Mouse (Mus musculus) embryonic facial prominence, embryonic 10.5 days (tissue): Measurements from ENCODE around the gene 4930535I16Rik. TPM values are rescaled to one million over a fixed set of nuclear protein-coding genes. Genes with fewer than 3 reads are reported as not detected.
"Not testable (repeated sequence)": the region's sequence is repeated elsewhere in the genome, so short reads cannot be mapped to it uniquely, and the experiment has no call there.

Source experiments
- DNase-seq: peaks from one replicate; pipeline ENCODE4 v3.0.0-alpha.2; 2017; ENCODE audit warnings: low spot score
- H3K27ac ChIP-seq: fragments of 300-500 bp; sonication (generic); replicated peaks from 2 replicates; pipeline ENCODE4 v1.5.1; 2016; ENCODE audit warnings: mild to moderate bottlenecking
- H3K27me3 ChIP-seq: fragments of 300-500 bp; sonication (generic); replicated peaks from 2 replicates; pipeline ENCODE4 v1.6.1; 2016; ENCODE audit warnings: low read depth, mild to moderate bottlenecking; ENCODE audit not compliant: poor library complexity, severe bottlenecking
- H3K36me3 ChIP-seq: fragments of 300-500 bp; sonication (generic); replicated peaks from 2 replicates; pipeline ENCODE4 v1.6.1; 2016; ENCODE audit warnings: mild to moderate bottlenecking, moderate library complexity
- H3K4me1 ChIP-seq: fragments of 300-500 bp; sonication (generic); 2 replicates; pipeline ENCODE4 v1.6.1; 2016
- H3K4me3 ChIP-seq: fragments of 300-500 bp; sonication (generic); 2 replicates; pipeline ENCODE4 v1.5.1; 2016; ENCODE audit warnings: mild to moderate bottlenecking, moderate library complexity
- H3K9me3 ChIP-seq: fragments of 300-500 bp; sonication (generic); 2 replicates; pipeline ENCODE4 v1.6.1; 2016; ENCODE audit warnings: mild to moderate bottlenecking
- WGBS: fragments of 180-500 bp; shearing (Covaris S2); methylation state at CpG from one replicate; pipeline ENCODE4 v1.1.7; 2016; 5-methylcytosine and 5-hydroxymethylcytosine counted together
- polyA plus RNA-seq: library from polyadenylated mRNA; unstranded; fragments of >200 nt; fragmentation: Nextera tagmentation; extraction: Ambion mirVana; gene quantifications from 2 replicates; pipeline ENCODE4 v1.2.1, GENCODE M21; 2016

The 4930535I16Rik gene
- polyA plus RNA-seq = not detected in 2 replicates

DNA sequence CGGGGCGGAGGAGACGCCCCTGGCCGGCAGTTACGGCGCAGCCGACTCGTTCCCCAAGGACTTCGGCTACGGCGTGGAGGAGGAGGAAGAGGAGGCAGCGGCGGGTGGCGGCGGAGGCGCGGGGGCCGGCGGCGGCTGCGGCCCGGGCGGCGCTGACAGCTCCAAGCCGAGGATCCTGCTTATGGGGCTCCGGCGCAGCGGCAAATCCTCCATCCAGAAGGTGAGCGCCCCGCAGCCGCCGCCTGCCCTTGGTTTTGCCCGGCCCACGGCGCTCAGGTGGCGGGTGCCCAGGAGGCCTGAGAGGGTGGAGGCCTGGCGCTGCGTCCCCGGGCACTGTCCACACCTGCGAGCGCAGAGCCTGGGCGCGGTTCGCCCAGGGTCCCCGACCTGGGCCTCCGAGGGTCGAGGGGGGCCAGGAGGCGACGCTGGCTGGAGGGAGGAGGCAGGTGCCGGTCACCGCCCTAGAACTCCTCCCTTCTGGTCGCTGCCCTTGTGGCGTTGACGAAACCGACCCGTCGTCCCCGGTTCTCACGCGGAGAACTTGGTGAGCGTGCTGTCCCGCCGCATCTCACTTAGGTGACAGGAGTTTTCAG is at the start of gene 4930535I16Rik:
Gene 4930535I16Rik (minus strand): TSS at position 475 of the 593 bp plus-strand sequence.
- H3K36me3 ChIP-seq = peaks cover 42% of the 10 kb centered on the region
- no peak for DNase-seq
- H3K27me3 ChIP-seq = no peaks in the 10 kb centered on the region
- peak within 1 kb of the TSS; percentile 92 for H3K27ac ChIP-seq
- H3K4me3 ChIP-seq = peak within 1 kb of the TSS; percentile 98
- WGBS = under 1% methylated on average over 62 of the region's 63 CpGs
- peaks cover 23% of the 10 kb centered on the region for H3K4me1 ChIP-seq
- H3K9me3 ChIP-seq = no peaks in the 10 kb centered on the region

DNA sequence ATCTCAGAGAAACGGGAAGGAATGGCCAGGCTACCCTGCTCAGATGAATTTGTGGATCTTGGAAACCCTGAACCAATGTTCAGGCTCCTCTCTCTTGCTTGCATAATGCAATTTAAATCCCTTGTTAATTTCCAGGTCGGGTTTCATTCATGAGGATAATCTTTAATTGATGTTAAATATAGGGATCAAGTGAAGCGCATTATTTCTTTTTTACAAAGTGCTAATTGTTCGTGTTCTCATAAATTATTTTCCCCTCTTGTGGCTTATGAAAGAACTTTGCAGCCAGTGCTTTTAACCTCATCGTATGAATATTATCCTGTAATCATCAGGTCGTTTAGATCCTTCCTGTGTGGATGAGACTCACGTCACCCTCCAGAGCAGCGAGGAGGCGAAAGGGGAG is 44.9 kb upstream of the 4930535I16Rik start:
- Histone ChIP-seq H3K27me3 (peaks cover 55% of the 10 kb centered on the region), H3K36me3 (no peaks in the 10 kb centered on the region), H3K4me1 (peaks cover 10% of the 10 kb centered on the region), H3K9me3 (no peaks in the 10 kb centered on the region), H3K4me3 (no peak overlapping the region), H3K27ac (no peak overlapping the region)
- 68% methylated on average over 9 of the region's 9 CpGs for WGBS
- no peak for DNase-seq

DNA sequence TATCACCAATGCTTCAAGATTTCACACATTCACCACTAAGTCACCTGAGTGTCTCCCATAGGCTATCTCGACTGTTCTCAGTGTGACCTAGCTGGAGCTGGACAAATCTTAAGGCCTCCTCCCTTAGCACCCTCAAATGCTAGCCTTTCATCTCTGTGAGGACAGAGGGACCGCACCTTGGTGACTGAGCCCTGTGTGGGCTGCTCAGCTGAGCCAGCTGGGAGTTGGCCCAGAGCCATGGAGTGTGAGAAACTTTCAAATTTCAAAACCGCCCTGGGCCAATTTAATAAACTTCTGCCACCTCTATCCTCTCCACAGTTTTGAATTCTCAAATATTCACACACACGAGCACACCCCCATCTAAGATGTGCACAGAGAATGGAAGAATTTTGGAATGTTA is 43.1 kb upstream of the 4930535I16Rik start:
- no peaks in the 10 kb centered on the region for H3K9me3 ChIP-seq
- WGBS = 72% methylated on average over 4 of the region's 4 CpGs
- H3K4me3 ChIP-seq = no peak overlapping the region
- peaks cover 21% of the 10 kb centered on the region for H3K4me1 ChIP-seq
- no peaks in the 10 kb centered on the region for H3K36me3 ChIP-seq
- H3K27me3 ChIP-seq = peaks cover 63% of the 10 kb centered on the region
- DNase-seq = no peak
- no peak overlapping the region for H3K27ac ChIP-seq

DNA sequence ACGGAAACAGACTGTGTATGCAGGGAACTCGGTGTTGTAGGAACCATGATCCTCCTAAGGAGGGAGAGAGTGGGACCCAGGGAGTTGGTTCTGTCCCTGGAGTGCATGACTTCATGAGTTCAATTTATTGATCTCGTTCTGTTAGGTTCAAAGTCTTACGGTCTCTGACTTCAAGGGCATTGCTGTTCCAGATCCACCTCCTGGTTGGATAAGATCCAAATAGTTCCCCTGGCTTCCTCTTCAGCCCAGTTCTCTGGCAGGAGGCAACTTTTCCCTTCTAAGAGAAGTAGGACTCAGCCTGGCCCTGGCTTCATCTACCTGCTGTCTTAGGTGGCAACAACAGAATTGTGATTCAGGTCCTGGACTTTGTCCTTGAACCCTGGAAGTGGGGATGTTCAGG is 40.1 kb upstream of the 4930535I16Rik start:
- Histone ChIP-seq H3K27me3 (peaks cover 63% of the 10 kb centered on the region), H3K4me1 (peaks cover 21% of the 10 kb centered on the region), H3K36me3 (no peaks in the 10 kb centered on the region), H3K4me3 (no peak overlapping the region), H3K9me3 (no peaks in the 10 kb centered on the region), H3K27ac (no peak overlapping the region)
- no peak for DNase-seq
- WGBS = 73% methylated on average over 4 of the region's 4 CpGs

DNA sequence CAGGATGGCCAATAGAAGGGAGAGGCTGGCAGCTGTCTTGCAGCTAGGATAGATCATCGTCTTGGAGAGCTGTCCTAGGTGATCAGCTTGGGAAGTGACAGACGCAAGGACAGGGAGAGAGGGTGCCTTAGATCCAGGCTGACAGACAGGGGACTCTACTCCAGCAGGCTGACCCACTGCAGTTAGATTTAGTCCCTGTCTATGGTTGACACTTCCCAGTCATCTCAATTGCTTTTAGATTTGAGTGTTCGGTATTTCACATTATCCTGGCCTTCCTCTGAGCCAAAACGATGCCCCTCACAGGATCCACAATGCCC is 39.6 kb upstream of the 4930535I16Rik start:
- WGBS = 52% methylated on average over 4 of the region's 4 CpGs
- H3K36me3 ChIP-seq = no peaks in the 10 kb centered on the region
- peaks cover 21% of the 10 kb centered on the region for H3K4me1 ChIP-seq
- H3K4me3 ChIP-seq = peak overlapping the region; percentile 45
- DNase-seq = no peak
- peaks cover 63% of the 10 kb centered on the region for H3K27me3 ChIP-seq
- H3K27ac ChIP-seq = no peak overlapping the region
- H3K9me3 ChIP-seq = no peaks in the 10 kb centered on the region

DNA sequence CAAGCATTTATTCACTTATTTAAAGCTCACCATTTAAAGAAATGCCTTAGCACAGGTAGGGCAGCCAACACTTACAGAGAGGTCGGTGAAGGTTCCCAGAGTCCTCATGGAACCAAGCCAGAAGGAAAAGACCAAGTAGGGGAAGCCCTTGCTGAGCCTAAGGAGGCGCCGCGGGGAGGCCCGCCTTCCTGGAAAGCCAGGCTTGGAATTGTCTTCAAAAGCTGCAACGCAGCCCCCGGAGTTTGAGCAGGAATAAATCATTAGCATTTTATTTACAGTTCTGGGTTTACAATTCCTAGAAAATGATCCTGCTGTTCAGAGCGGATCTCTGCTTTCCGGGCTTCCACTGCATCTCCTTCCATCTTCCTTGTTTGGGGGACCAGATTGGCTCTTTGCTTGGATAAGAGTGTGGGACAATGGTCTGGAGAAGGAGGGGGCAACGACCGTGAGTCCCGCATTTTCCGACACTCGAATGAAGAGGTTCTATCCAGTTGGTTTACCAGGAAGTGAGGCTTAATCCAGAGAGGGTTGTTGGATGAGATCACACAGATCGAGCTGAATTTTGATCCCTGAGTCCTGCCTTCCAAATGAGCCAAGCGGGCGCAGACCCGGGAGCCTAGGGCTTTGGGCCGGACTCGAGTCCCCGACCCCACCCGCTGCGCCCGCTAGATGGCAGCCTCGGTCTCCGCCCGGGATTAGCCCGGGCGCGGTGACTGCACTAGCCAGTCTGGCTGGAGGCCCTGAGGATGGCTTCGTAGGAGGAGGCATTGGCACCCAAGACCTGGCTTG is 39.1 kb upstream of the 4930535I16Rik start:
- no peaks in the 10 kb centered on the region for H3K36me3 ChIP-seq
- no peaks in the 10 kb centered on the region for H3K9me3 ChIP-seq
- H3K27me3 ChIP-seq = peaks cover 68% of the 10 kb centered on the region
- 9% methylated on average over 31 of the region's 31 CpGs for WGBS
- H3K4me1 ChIP-seq = peaks cover 21% of the 10 kb centered on the region
- DNase-seq = peak; percentile 91
- H3K27ac ChIP-seq = no peak overlapping the region
- H3K4me3 ChIP-seq = peak overlapping the region; percentile 45

DNA sequence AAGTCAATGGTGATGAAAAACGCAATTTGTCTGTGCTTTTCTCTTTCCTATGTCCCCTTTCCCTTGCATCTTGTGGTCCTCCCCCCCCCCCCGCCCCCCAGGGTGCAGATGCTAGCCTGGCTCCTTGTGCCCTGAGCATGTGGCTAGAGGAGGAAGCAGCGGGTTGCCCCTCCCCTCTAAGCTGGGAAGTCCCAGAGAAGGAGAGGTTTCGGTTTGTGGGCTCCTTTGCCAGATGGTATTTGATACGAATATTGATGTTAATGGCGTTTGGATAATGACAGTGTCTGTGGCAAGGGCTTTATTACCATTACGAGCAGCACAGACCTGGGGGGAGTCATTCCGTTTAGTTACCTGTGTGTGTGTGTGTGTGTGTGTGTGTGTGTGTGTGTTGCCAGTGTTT is 34.2 kb upstream of the 4930535I16Rik start:
- Histone ChIP-seq H3K4me3 (no peak overlapping the region), H3K4me1 (peaks cover 13% of the 10 kb centered on the region), H3K36me3 (no peaks in the 10 kb centered on the region), H3K27me3 (peaks cover 55% of the 10 kb centered on the region), H3K27ac (no peak overlapping the region), H3K9me3 (no peaks in the 10 kb centered on the region)
- DNase-seq = no peak
- 52% methylated on average over 8 of the region's 8 CpGs for WGBS

DNA sequence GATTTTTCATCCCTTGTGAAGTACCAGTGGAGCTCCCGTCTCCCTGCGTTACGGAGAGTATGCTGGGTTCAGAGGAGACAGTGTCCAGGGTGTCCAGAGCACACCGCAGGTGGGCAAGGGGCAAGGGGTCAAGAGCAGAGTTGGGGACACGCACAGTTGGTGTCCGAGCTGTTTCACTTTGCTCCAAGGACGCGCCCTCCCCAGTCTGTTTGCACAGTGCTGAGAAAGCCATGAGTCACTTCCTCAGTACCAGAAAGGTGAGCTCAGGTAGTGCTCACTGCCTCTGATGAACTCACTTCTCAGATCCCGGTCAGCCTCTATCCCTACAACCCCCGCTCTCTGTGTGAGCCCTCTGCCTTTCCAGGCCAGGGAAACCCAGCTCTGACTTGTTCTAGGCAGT is 31.8 kb upstream of the 4930535I16Rik start:
- H3K36me3 ChIP-seq = no peaks in the 10 kb centered on the region
- H3K4me1 ChIP-seq = peaks cover 5% of the 10 kb centered on the region; the same call in 1 of the 2 replicates
- DNase-seq = no peak
- 70% methylated on average over 10 of the region's 10 CpGs for WGBS
- no peaks in the 10 kb centered on the region for H3K9me3 ChIP-seq
- H3K4me3 ChIP-seq = no peak overlapping the region
- no peak overlapping the region for H3K27ac ChIP-seq
- H3K27me3 ChIP-seq = peaks cover 36% of the 10 kb centered on the region

DNA sequence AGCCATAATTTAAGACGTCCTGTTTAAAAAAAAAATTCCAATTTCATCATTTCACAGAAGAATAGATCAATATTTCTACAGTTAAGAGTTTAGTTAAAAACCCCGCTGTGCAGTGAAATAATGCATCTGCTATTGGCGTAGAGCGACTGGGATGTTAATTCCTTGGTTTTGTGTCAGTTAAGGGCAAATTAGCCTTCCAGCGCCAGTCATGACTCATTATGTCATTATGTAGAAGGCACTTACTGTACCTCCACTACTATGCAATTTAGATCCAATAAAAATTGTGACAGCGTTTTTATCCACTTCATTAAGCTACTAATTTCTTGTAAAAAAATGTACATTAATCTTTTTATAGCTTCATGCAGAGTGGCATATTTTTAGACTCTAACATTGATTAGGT is 31.1 kb upstream of the 4930535I16Rik start:
- Histone ChIP-seq H3K4me1 (peaks cover 5% of the 10 kb centered on the region; the same call in 1 of the 2 replicates), H3K9me3 (no peaks in the 10 kb centered on the region), H3K4me3 (no peak overlapping the region), H3K36me3 (no peaks in the 10 kb centered on the region), H3K27me3 (peaks cover 34% of the 10 kb centered on the region), H3K27ac (no peak overlapping the region)
- WGBS = 89% methylated on average over 6 of the region's 6 CpGs
- no peak for DNase-seq

DNA sequence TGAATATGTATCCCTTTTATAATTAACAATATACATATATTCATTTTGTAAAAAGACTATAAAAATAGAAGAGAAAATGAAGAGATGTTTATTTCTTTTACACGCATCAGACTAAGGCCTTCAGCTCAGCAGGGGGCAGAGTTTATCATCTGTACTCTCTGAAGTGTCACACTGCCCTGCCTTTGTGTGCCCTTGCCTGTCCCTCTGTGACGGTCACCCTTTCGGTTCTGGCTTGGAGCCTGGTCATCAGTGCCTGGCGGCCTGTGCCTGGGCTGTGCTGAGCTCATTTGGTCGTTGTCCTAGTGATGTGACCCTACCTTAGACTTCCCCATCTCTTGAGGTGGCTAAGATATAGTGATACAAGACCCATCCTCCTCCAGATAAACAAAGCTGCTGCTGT is 29.3 kb upstream of the 4930535I16Rik start:
- no peak for DNase-seq

DNA sequence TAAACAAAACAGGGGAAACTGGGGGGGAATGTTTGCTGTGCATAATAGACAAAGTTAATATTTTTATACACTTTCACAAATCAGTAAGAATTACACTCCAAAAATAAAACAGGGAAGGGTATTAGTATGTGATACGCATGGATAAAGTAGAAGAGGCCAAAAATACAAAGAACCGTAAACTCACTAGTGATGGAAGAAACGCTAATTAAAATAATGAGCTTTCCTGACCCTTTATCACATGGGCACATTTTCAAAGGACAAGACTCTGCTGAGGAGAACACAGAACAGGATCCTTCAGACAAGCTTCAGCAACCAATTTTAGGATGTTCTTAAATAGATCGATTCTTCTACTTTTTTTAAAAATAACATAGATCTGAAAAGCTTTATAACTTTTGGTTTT is 28.9 kb upstream of the 4930535I16Rik start:
- Histone ChIP-seq H3K4me1 (peaks cover 5% of the 10 kb centered on the region; the same call in 1 of the 2 replicates), H3K4me3 (no peak overlapping the region), H3K27me3 (peaks cover 20% of the 10 kb centered on the region), H3K27ac (no peak overlapping the region), H3K36me3 (no peaks in the 10 kb centered on the region), H3K9me3 (no peaks in the 10 kb centered on the region)
- 85% methylated on average over 4 of the region's 4 CpGs for WGBS
- DNase-seq = no peak

More for the DNA sequence above, 29.3 kb upstream of the 4930535I16Rik start:
- Histone ChIP-seq H3K27me3 (peaks cover 23% of the 10 kb centered on the region), H3K9me3 (no peaks in the 10 kb centered on the region), H3K27ac (no peak overlapping the region), H3K4me1 (peaks cover 5% of the 10 kb centered on the region; the same call in 1 of the 2 replicates), H3K4me3 (no peak overlapping the region), H3K36me3 (no peaks in the 10 kb centered on the region)
- 66% methylated on average over 5 of the region's 5 CpGs for WGBS

DNA sequence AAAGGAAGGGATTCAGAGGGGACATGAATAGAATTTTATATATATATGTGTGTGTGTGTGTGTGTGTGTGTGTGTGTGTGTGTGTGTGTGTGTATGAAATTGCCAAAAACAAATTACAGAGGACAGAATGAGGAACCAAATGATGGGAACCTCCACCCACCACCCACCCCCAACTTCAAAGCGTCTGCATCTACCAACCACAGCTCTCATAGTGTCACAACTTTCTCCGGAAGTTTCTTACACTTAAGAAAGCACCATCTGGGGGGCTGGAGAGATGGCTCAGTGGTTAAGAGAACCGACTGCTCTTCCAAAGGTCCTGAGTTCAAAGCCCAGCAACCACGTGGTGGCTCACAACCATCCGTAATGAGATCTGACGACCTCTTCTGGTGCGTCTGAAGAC is 23.1 kb upstream of the 4930535I16Rik start:
- WGBS = 82% methylated on average over 7 of the region's 7 CpGs
- H3K27me3 ChIP-seq, H3K4me1 ChIP-seq, H3K27ac ChIP-seq, H3K4me3 ChIP-seq, H3K9me3 ChIP-seq, DNase-seq: not testable (repeated sequence)
- peaks cover 15% of the 10 kb centered on the region for H3K36me3 ChIP-seq

DNA sequence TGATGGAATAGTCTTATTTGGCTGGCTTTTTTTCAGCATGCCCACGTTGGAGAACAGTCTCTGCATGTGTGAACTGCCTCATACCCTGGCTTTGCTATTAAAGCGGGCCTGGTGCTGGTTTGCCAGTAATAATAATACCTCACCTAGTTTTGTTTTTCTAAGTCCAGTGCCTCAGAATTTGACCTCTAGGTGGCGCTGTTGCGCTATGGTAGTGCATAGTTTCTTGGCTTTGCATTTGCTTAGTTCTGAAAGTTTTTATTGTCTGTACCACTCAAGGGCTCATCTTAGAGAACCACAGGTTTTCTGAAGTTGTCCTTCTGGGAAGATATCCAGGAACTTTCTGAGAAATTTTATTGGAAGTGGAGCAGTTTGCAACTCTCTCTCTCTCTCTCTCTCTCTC is 22.0 kb upstream of the 4930535I16Rik start:
- Histone ChIP-seq H3K9me3 (no peaks in the 10 kb centered on the region), H3K27ac (no peak overlapping the region), H3K4me1 (no peaks in the 10 kb centered on the region), H3K4me3 (no peak overlapping the region), H3K27me3 (no peaks in the 10 kb centered on the region), H3K36me3 (peaks cover 25% of the 10 kb centered on the region)
- WGBS = 8% methylated on average over 4 of the region's 4 CpGs
- peak; percentile 78 for DNase-seq
